24 mouse cellular contexts compared by ENCODE assay signal in the genomic region with DNA sequence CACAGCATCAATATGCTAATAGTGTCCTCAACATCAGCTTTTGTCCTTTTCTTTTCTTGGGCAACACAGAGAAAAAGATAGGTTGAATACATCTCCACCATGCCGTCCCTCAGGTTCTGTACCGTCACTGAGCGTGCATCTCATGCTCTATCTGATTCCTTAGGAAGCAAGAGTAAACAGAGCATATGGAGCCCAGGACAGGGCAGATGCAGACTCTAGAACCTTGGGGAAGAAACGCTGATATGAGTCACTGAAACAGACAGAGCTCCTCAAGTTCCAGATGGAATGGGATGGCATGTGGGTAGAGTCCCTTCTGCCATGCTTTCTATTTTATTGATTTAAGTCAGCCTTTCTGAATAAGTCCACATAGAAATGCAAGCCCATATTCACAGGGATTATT.
DNase-seq lines count a peak whose midpoint lies in the region; ATAC-seq and TF ChIP-seq lines count a peak whose summit lies in the region.
"Had no signal": no experiment of that assay in that cellular context is flagged by ENCODE, and none has a peak within 500 bp of the region (broad histone marks: within the 10 kb centered on the region; RNA-seq: fewer than 3 reads in every experiment).

No protein-coding gene starts in this region.

- no peak overlapping the region for H3K9ac ChIP-seq in hindbrain, embryonic 14.5 days
- no peak overlapping the region for H3K9ac ChIP-seq in midbrain, embryonic 13.5 days (replicated peaks)
- H3K9ac ChIP-seq in midbrain, embryonic 14.5 days (replicated peaks; ENCODE audit: low read length): no peak overlapping the region
- H3K9ac ChIP-seq: embryonic facial prominence, embryonic 12.5 days; heart, embryonic 15.5 days; limb, embryonic 12.5 days; liver, embryonic 12.5 days had no signal

- H3K27me3 ChIP-seq in hindbrain, embryonic 10.5 days (ENCODE audit: insufficient read depth, poor library complexity, severe bottlenecking): no peaks in the 10 kb centered on the region
- H3K27me3 ChIP-seq in hindbrain, embryonic 14.5 days (ENCODE audit: control insufficient read depth, insufficient read depth, low read length): no peaks in the 10 kb centered on the region
- H3K27me3 ChIP-seq in midbrain, embryonic 13.5 days: no peaks in the 10 kb centered on the region
- H3K27me3 ChIP-seq in midbrain, embryonic 14.5 days (ENCODE audit: control insufficient read depth, insufficient read depth, low read length): no peaks in the 10 kb centered on the region
- H3K27me3 ChIP-seq in limb, embryonic 10.5 days (ENCODE audit: low read depth, poor library complexity, severe bottlenecking): no peaks in the 10 kb centered on the region
- H3K27me3 ChIP-seq: embryonic facial prominence, embryonic 12.5 days; heart, embryonic 15.5 days; limb, embryonic 12.5 days; liver, embryonic 12.5 days; megakaryocyte, embryonic 14.5 days had no signal

- peak overlapping the region; percentile 87 for H3K27ac ChIP-seq in hindbrain, embryonic 10.5 days
- H3K27ac ChIP-seq in hindbrain, embryonic 14.5 days: no peak overlapping the region
- no peak overlapping the region for H3K27ac ChIP-seq in midbrain, embryonic 13.5 days
- no peak overlapping the region for H3K27ac ChIP-seq in midbrain, embryonic 14.5 days (replicated peaks; ENCODE audit: low read depth, low read length)
- peak overlapping the region; percentile 80 for H3K27ac ChIP-seq in layer of hippocampus, adult 2 months
- H3K27ac ChIP-seq in limb, embryonic 10.5 days: peak overlapping the region; percentile 85
- H3K27ac ChIP-seq: embryonic facial prominence, embryonic 12.5 days; heart, adult 2 months; heart, embryonic 15.5 days; left cerebral cortex, adult 2 months; limb, embryonic 12.5 days; liver, embryonic 12.5 days had no signal

- DNase-seq in hindbrain, embryonic 10.5 days (ENCODE audit: low spot score): no peak
- DNase-seq in hindbrain, embryonic 14.5 days (ENCODE audit: low spot score): no peak
- no peak for DNase-seq in midbrain, embryonic 14.5 days
- peak; percentile 43 to 74 for DNase-seq in layer of hippocampus, adult 2 months (ENCODE audit: low spot score in 2 of 2)
- no peak for DNase-seq in limb, embryonic 10.5 days (ENCODE audit: low spot score)
- DNase-seq in adipocyte (ENCODE audit: low spot score): no peak
- no peak for DNase-seq in testis, postnatal 10 days (ENCODE audit: low spot score)
- DNase-seq: B cell, adult 2 months; cerebellum, adult 9-10 months; gastrocnemius, postnatal 25 days; heart, adult 2 months; heart, postnatal 4 days; kidney, adult 2 months; kidney, postnatal 14 days; lung, adult 2 months; thymus, postnatal 4 days had no signal

- H3K4me3 ChIP-seq in hindbrain, embryonic 10.5 days: no peak overlapping the region
- H3K4me3 ChIP-seq in hindbrain, embryonic 14.5 days (replicated peaks; ENCODE audit: low read length): no peak overlapping the region
- no peak overlapping the region for H3K4me3 ChIP-seq in midbrain, embryonic 13.5 days (replicated peaks)
- no peak overlapping the region for H3K4me3 ChIP-seq in midbrain, embryonic 14.5 days (replicated peaks; ENCODE audit: low read depth, low read length)
- no peak overlapping the region for H3K4me3 ChIP-seq in layer of hippocampus, adult 2 months
- H3K4me3 ChIP-seq in limb, embryonic 10.5 days: no peak overlapping the region
- H3K4me3 ChIP-seq: embryonic facial prominence, embryonic 12.5 days; heart, adult 2 months; heart, embryonic 15.5 days; left cerebral cortex, adult 2 months; limb, embryonic 12.5 days; liver, embryonic 12.5 days; myocyte had no signal

- H3K9me3 ChIP-seq in hindbrain, embryonic 10.5 days: no peaks in the 10 kb centered on the region
- H3K9me3 ChIP-seq in hindbrain, embryonic 14.5 days (ENCODE audit: control insufficient read depth, low read length): no peaks in the 10 kb centered on the region
- H3K9me3 ChIP-seq in midbrain, embryonic 13.5 days: no peaks in the 10 kb centered on the region
- H3K9me3 ChIP-seq in midbrain, embryonic 14.5 days (ENCODE audit: control insufficient read depth, low read length): no peaks in the 10 kb centered on the region
- no peaks in the 10 kb centered on the region for H3K9me3 ChIP-seq in limb, embryonic 10.5 days (replicated peaks)
- H3K9me3 ChIP-seq: embryonic facial prominence, embryonic 12.5 days; heart, embryonic 15.5 days; limb, embryonic 12.5 days; liver, embryonic 12.5 days; megakaryocyte, embryonic 14.5 days had no signal

- 51% methylated on average over 4 of the region's 4 CpGs for WGBS in hindbrain, embryonic 10.5 days
- 39% methylated on average over 4 of the region's 4 CpGs for WGBS in hindbrain, embryonic 14.5 days
- WGBS in midbrain, embryonic 13.5 days: 40% methylated on average over 4 of the region's 4 CpGs
- WGBS in midbrain, embryonic 14.5 days: 48% methylated on average over 4 of the region's 4 CpGs
- 80% methylated on average over 4 of the region's 4 CpGs for WGBS in limb, embryonic 10.5 days

- H3K4me2 ChIP-seq in hindbrain, embryonic 14.5 days (replicated peaks): no peak overlapping the region
- H3K4me2 ChIP-seq in midbrain, embryonic 13.5 days (replicated peaks): no peak overlapping the region
- H3K4me2 ChIP-seq in midbrain, embryonic 14.5 days (ENCODE audit: low read length): no peak overlapping the region
- H3K4me2 ChIP-seq: embryonic facial prominence, embryonic 12.5 days; heart, embryonic 15.5 days; limb, embryonic 12.5 days; liver, embryonic 12.5 days had no signal

- no peak for TF ChIP-seq CTCF in layer of hippocampus, adult 2 months (conservative IDR thresholded peaks at IDR 0.05)

- no peak for ATAC-seq in hindbrain, embryonic 14.5 days (ENCODE audit: low FRiP score)
- ATAC-seq in midbrain, embryonic 13.5 days: peak; percentile 24; the same call in 1 of the 2 replicates
- ATAC-seq in midbrain, embryonic 14.5 days (ENCODE audit: low FRiP score, low TSS enrichment): no peak
- ATAC-seq: liver, embryonic 12.5 days had no signal

- H3K36me3 ChIP-seq in hindbrain, embryonic 10.5 days: no peaks in the 10 kb centered on the region
- no peaks in the 10 kb centered on the region for H3K36me3 ChIP-seq in hindbrain, embryonic 14.5 days (replicated peaks; ENCODE audit: control insufficient read depth, insufficient read depth)
- H3K36me3 ChIP-seq in midbrain, embryonic 13.5 days: no peaks in the 10 kb centered on the region
- H3K36me3 ChIP-seq in midbrain, embryonic 14.5 days (ENCODE audit: control insufficient read depth, insufficient read depth, low read length): no peaks in the 10 kb centered on the region
- H3K36me3 ChIP-seq in limb, embryonic 10.5 days: no peaks in the 10 kb centered on the region
- H3K36me3 ChIP-seq: embryonic facial prominence, embryonic 12.5 days; heart, embryonic 15.5 days; limb, embryonic 12.5 days; liver, embryonic 12.5 days had no signal

- peaks cover 58% of the 10 kb centered on the region for H3K4me1 ChIP-seq in hindbrain, embryonic 10.5 days (replicated peaks)
- peaks cover 12% of the 10 kb centered on the region for H3K4me1 ChIP-seq in hindbrain, embryonic 14.5 days (replicated peaks; ENCODE audit: control insufficient read depth, insufficient read depth, low read length)
- peaks cover 23% of the 10 kb centered on the region for H3K4me1 ChIP-seq in midbrain, embryonic 13.5 days (replicated peaks)
- no peaks in the 10 kb centered on the region for H3K4me1 ChIP-seq in midbrain, embryonic 14.5 days (ENCODE audit: control insufficient read depth, insufficient read depth, low read length)
- H3K4me1 ChIP-seq in limb, embryonic 10.5 days: peaks cover 48% of the 10 kb centered on the region

Comparison
In these comparisons a context has a peak if more than half of its experiments do, and no peak if none do; other contexts are left out.
1. H3K27ac ChIP-seq: peak in hindbrain, embryonic 10.5 days (single experiment), layer of hippocampus, adult 2 months (single experiment) and limb, embryonic 10.5 days (single experiment); none in hindbrain, embryonic 14.5 days (single experiment), midbrain, embryonic 13.5 days (single experiment) and midbrain, embryonic 14.5 days (single experiment).
2. DNase-seq: peak in layer of hippocampus, adult 2 months (2 of 2); none in hindbrain, embryonic 10.5 days (single experiment), hindbrain, embryonic 14.5 days (single experiment), midbrain, embryonic 14.5 days (single experiment), limb, embryonic 10.5 days (single experiment), adipocyte (single experiment) and testis, postnatal 10 days (single experiment).